21 mouse cellular contexts compared by ENCODE assay signal in genomic region chr5:111542077-111542476, GRCm38 (mm10).
A peak's percentile ranks its signal among the peaks of the same experiment; 100 is the strongest.
DNase-seq lines count a peak whose midpoint lies in the region; ATAC-seq and TF ChIP-seq lines count a peak whose summit lies in the region.
"Had no signal": no experiment of that assay in that cellular context is flagged by ENCODE, and none has a peak within 500 bp of the region (broad histone marks: within the 10 kb centered on the region; RNA-seq: fewer than 3 reads in every experiment).

No protein-coding gene starts in this region.

- DNase-seq in kidney, postnatal 0 days (ENCODE audit: low spot score), result no peak
- no peak for DNase-seq in kidney, postnatal 10 days
- DNase-seq in ES-E14 (ENCODE audit: low read depth, low spot score), result peak; percentile 29
- no peak for DNase-seq in stomach, postnatal 0 days (ENCODE audit: low spot score)
- DNase-seq in layer of hippocampus, adult 8-10 months (ENCODE audit: low spot score in 2 of 2), result no peak
- DNase-seq in MN1 (ENCODE audit: low spot score), result no peak
- DNase-seq: adrenal gland, postnatal 25 days; cerebellum, adult 8-10 months; gastrocnemius, postnatal 10 days; heart, adult 11 months; heart, postnatal 14 days; kidney, adult 2 months; kidney, postnatal 14 days had no signal

- 82% methylated on average over 3 of the region's 3 CpGs for WGBS in kidney, postnatal 0 days
- WGBS in liver, embryonic 15.5 days (ENCODE audit: insufficient replicate concordance), result 64% methylated on average over 3 of the region's 3 CpGs
- WGBS in stomach, postnatal 0 days, result 63% methylated on average over 3 of the region's 3 CpGs

- TF ChIP-seq CTCF in kidney, postnatal 0 days (IDR thresholded peaks at IDR 0.05; ENCODE audit: low read depth), result no peak
- TF ChIP-seq CTCF in stomach, postnatal 0 days (IDR thresholded peaks at IDR 0.05; ENCODE audit: low read depth), result no peak

- peaks cover 12% of the 10 kb centered on the region; the same call in 1 of the 2 replicates for H3K27me3 ChIP-seq in kidney, postnatal 0 days (ENCODE audit: insufficient read depth, low read length)
- H3K27me3 ChIP-seq in liver, embryonic 15.5 days, result no peaks in the 10 kb centered on the region; the same call in 1 of the 2 replicates
- no peaks in the 10 kb centered on the region for H3K27me3 ChIP-seq in stomach, postnatal 0 days (ENCODE audit: control insufficient read depth, insufficient read depth, low read length)
- H3K27me3 ChIP-seq: CH12.LX; embryonic facial prominence, embryonic 15.5 days; forebrain, embryonic 15.5 days; lung, embryonic 15.5 days had no signal

- no peaks in the 10 kb centered on the region for H3K36me3 ChIP-seq in kidney, postnatal 0 days (ENCODE audit: insufficient read depth, low read length)
- H3K36me3 ChIP-seq in ES-E14 (ENCODE audit: control insufficient read depth, insufficient read depth, low read length, poor library complexity, severe bottlenecking), result no peaks in the 10 kb centered on the region
- no peaks in the 10 kb centered on the region for H3K36me3 ChIP-seq in liver, embryonic 15.5 days (replicated peaks)
- H3K36me3 ChIP-seq in stomach, postnatal 0 days (ENCODE audit: control insufficient read depth, insufficient read depth, low read length), result no peaks in the 10 kb centered on the region
- H3K36me3 ChIP-seq: embryonic facial prominence, embryonic 15.5 days; forebrain, embryonic 15.5 days; lung, embryonic 15.5 days had no signal

- no peaks in the 10 kb centered on the region for H3K9me3 ChIP-seq in kidney, postnatal 0 days (replicated peaks; ENCODE audit: low read length)
- H3K9me3 ChIP-seq in ES-E14 (ENCODE audit: control insufficient read depth, insufficient read depth, low read depth, low read length), result no peaks in the 10 kb centered on the region
- H3K9me3 ChIP-seq in liver, embryonic 15.5 days (replicated peaks), result no peaks in the 10 kb centered on the region
- no peaks in the 10 kb centered on the region for H3K9me3 ChIP-seq in stomach, postnatal 0 days (ENCODE audit: control insufficient read depth, low read length)
- H3K9me3 ChIP-seq: embryonic facial prominence, embryonic 15.5 days; forebrain, embryonic 15.5 days; lung, embryonic 15.5 days had no signal

- ATAC-seq in kidney, postnatal 0 days (replicated peaks; ENCODE audit: low FRiP score, low read depth), result 0 out of 2 replicates have a peak, but pooled peaks have one; percentile 27
- peak; percentile 34; the same call in 1 of the 2 replicates for ATAC-seq in liver, embryonic 15.5 days (ENCODE audit: insufficient read depth)
- peak; percentile 71 for ATAC-seq in stomach, postnatal 0 days (ENCODE audit: low FRiP score, low TSS enrichment)
- ATAC-seq: forebrain, embryonic 15.5 days had no signal

- no peak overlapping the region for H3K27ac ChIP-seq in kidney, postnatal 0 days
- H3K27ac ChIP-seq in ES-E14 (ENCODE audit: insufficient read depth, low read depth, low read length, poor library complexity, severe bottlenecking), result no peak overlapping the region
- H3K27ac ChIP-seq in liver, embryonic 15.5 days (replicated peaks), result no peak overlapping the region
- H3K27ac ChIP-seq in stomach, postnatal 0 days (replicated peaks), result no peak overlapping the region
- H3K27ac ChIP-seq: embryonic facial prominence, embryonic 15.5 days; forebrain, embryonic 15.5 days; lung, embryonic 15.5 days; macrophage had no signal

- no peak for TF ChIP-seq EP300 in stomach, postnatal 0 days (optimal IDR thresholded peaks at IDR 0.05)

- H3K9ac ChIP-seq in kidney, postnatal 0 days (ENCODE audit: low read depth, low read length), result no peak overlapping the region
- H3K9ac ChIP-seq in ES-E14 (ENCODE audit: insufficient read depth, low read depth, low read length, poor library complexity, severe bottlenecking), result no peak overlapping the region
- no peak overlapping the region for H3K9ac ChIP-seq in liver, embryonic 15.5 days
- no peak overlapping the region for H3K9ac ChIP-seq in stomach, postnatal 0 days (ENCODE audit: low read length)
- H3K9ac ChIP-seq: embryonic facial prominence, embryonic 15.5 days; forebrain, embryonic 15.5 days; lung, embryonic 15.5 days had no signal

- H3K4me2 ChIP-seq in kidney, postnatal 0 days (ENCODE audit: low read length), result no peak overlapping the region
- no peak overlapping the region for H3K4me2 ChIP-seq in liver, embryonic 15.5 days
- no peak overlapping the region for H3K4me2 ChIP-seq in stomach, postnatal 0 days (replicated peaks; ENCODE audit: low read depth)
- H3K4me2 ChIP-seq: embryonic facial prominence, embryonic 15.5 days; forebrain, embryonic 15.5 days; heart, embryonic 11.5 days; lung, embryonic 15.5 days; midbrain, embryonic 11.5 days had no signal

- no peak overlapping the region for H3K4me3 ChIP-seq in kidney, postnatal 0 days (replicated peaks; ENCODE audit: low read depth, low read length)
- H3K4me3 ChIP-seq in ES-E14 (ENCODE audit: insufficient read depth in 1 of 2, low read depth in 1 of 2, low read length in 2 of 2, poor library complexity in 1 of 2, severe bottlenecking in 1 of 2), result no peak overlapping the region
- no peak overlapping the region for H3K4me3 ChIP-seq in liver, embryonic 15.5 days (replicated peaks)
- H3K4me3 ChIP-seq in stomach, postnatal 0 days (ENCODE audit: low read depth, low read length), result no peak overlapping the region
- H3K4me3 ChIP-seq: embryonic facial prominence, embryonic 15.5 days; forebrain, embryonic 15.5 days; lung, embryonic 15.5 days had no signal

- H3K4me1 ChIP-seq in kidney, postnatal 0 days (replicated peaks; ENCODE audit: insufficient read depth, low read length), result no peaks in the 10 kb centered on the region
- 0 out of 4 replicates have a peak, but pooled peaks cover 0 to 2% of the 10 kb centered on the region in 2 experiments for H3K4me1 ChIP-seq in ES-E14 (ENCODE audit: control insufficient read depth in 2 of 2, insufficient read depth in 2 of 2, low read length in 2 of 2, poor library complexity in 1 of 2)
- H3K4me1 ChIP-seq in liver, embryonic 15.5 days (replicated peaks), result peaks cover 4% of the 10 kb centered on the region; the same call in 1 of the 2 replicates
- no peaks in the 10 kb centered on the region for H3K4me1 ChIP-seq in stomach, postnatal 0 days (replicated peaks; ENCODE audit: control insufficient read depth, insufficient read depth)
- H3K4me1 ChIP-seq: lung, embryonic 15.5 days had no signal

- in situ Hi-C loops in ES-E14 (cut with MboI; ENCODE audit: low sequenced_read_pairs in 2 of 2, unreplicated experiment in 2 of 2), result no loop called here

TF ChIP-seq in ES-E14, 5 proteins besides CTCF, POLR2A, EP300 and RAD21:
- TF ChIP-seq ZC3H11A (IDR thresholded peaks at IDR 0.05; ENCODE audit: borderline replicate concordance, low read depth, low read length), result no peak
